Mouse (Mus musculus) ES-Bruce4 (cell line): ENCODE measurements around the gene Il10rb. TPM values are rescaled to one million over a fixed set of nuclear protein-coding genes. Genes with fewer than 3 reads are reported as not detected.
A peak's percentile ranks its signal among the peaks of the same experiment; 100 is the strongest.

Experiments used
- H3K27ac ChIP-seq: 2 replicates; pipeline ENCODE4 v1.5.1; 2012; ENCODE audit warnings: low read length, inconsistent platforms; ENCODE audit not compliant: insufficient read depth
- H3K27me3 ChIP-seq: 2 replicates; pipeline ENCODE4 v1.6.1; 2012; ENCODE audit warnings: mild to moderate bottlenecking, low read length, inconsistent platforms; ENCODE audit not compliant: control insufficient read depth, poor library complexity, insufficient read depth, severe bottlenecking
- H3K36me3 ChIP-seq: 2 replicates; pipeline ENCODE4 v1.6.1; 2012; ENCODE audit warnings: inconsistent platforms, mild to moderate bottlenecking, low read length, moderate library complexity; ENCODE audit not compliant: control insufficient read depth, poor library complexity, insufficient read depth, severe bottlenecking
- H3K4me1 ChIP-seq: one replicate; pipeline ENCODE4 v1.8.1; 2011; ENCODE audit warnings: low read length; ENCODE audit not compliant: control insufficient read depth, insufficient read depth
- H3K4me3 ChIP-seq: 2 replicates; pipeline ENCODE4 v1.5.1; 2011; ENCODE audit warnings: low read depth, mild to moderate bottlenecking, low read length
- H3K9ac ChIP-seq: 2 replicates; pipeline ENCODE4 v1.6.1; 2012; ENCODE audit warnings: low read depth, mild to moderate bottlenecking, inconsistent platforms; ENCODE audit not compliant: poor library complexity, severe bottlenecking
- H3K9me3 ChIP-seq: replicated peaks from 2 replicates; pipeline ENCODE4 v1.6.1; 2012; ENCODE audit warnings: mild to moderate bottlenecking, low read length, inconsistent platforms; ENCODE audit not compliant: control insufficient read depth, poor library complexity, insufficient read depth, severe bottlenecking
- CTCF ChIP-seq: IDR thresholded peaks from one replicate; pipeline ENCODE4 v1.8.1; 2011; ENCODE audit warnings: low read depth, low read length
- EP300 ChIP-seq: IDR thresholded peaks from 2 replicates; pipeline ENCODE4 v1.6.1; 2011; ENCODE audit warnings: low read depth, low read length; ENCODE audit not compliant: insufficient read depth
- POLR2A ChIP-seq: IDR thresholded peaks from one replicate; pipeline ENCODE4 v1.8.1; 2011; ENCODE audit warnings: low read length; ENCODE audit not compliant: insufficient read depth
- polyA plus RNA-seq: library from polyadenylated mRNA; stranded (reverse); fragments of >200 nt; gene quantifications from 2 replicates; pipeline ENCODE4 v1.2.4, GENCODE M21; 2011; ENCODE audit warnings: low read depth; ENCODE audit not compliant: missing spikeins, insufficient read depth, insufficient read length

The Il10rb gene
- polyA plus RNA-seq, 1 experiment = 3.5 TPM

GRCm38 (mm10) chr16:91404187-91404586 is 1.8 kb upstream of the Il10rb start:
- H3K9me3 ChIP-seq = no peaks in the 10 kb centered on the region
- H3K4me3 ChIP-seq = no peak overlapping the region
- no peaks in the 10 kb centered on the region for H3K36me3 ChIP-seq
- no peaks in the 10 kb centered on the region for H3K27me3 ChIP-seq
- H3K9ac ChIP-seq = no peak overlapping the region
- no peak overlapping the region for H3K27ac ChIP-seq
- H3K4me1 ChIP-seq = no peaks in the 10 kb centered on the region
- no peak for TF ChIP-seq EP300
- no peak for TF ChIP-seq CTCF
- TF ChIP-seq POLR2A = no peak

GRCm38 (mm10) chr16:91404828-91405577 is 961 bp upstream of the Il10rb start:
- no peak for TF ChIP-seq POLR2A
- TF ChIP-seq EP300 = no peak
- no peak for TF ChIP-seq CTCF
- Histone ChIP-seq H3K9ac (no peak overlapping the region), H3K27me3 (no peaks in the 10 kb centered on the region), H3K4me3 (no peak overlapping the region), H3K4me1 (no peaks in the 10 kb centered on the region), H3K27ac (no peak overlapping the region), H3K9me3 (no peaks in the 10 kb centered on the region), H3K36me3 (no peaks in the 10 kb centered on the region)

DNA sequence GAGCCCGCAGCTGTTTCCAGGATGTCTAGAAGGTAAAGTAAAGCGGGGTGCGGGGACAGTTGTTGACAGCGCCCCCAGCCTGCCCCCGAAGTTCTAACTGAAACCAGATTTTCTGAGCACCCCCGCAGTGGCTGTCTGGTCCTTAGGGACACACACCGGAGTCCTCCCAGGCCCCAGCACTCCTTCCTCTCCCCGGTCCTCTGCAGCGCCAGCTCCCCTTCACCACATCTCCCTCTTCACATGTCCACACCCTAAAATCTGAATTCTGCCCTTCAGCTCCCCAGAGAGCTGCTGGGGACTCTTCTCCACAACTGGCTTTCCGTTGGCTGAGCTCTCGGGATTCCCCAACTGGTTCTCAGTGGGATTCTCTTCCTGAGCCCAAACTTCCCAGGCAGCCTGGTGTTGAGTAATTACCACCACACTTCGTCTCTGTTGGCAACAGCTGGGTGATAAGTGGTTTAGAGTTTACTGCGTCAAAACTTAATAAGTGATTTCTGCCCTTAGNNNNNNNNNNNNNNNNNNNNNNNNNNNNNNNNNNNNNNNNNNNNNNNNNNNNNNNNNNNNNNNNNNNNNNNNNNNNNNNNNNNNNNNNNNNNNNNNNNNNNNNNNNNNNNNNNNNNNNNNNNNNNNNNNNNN is 739 bp downstream of the Il10rb start:
- H3K4me3 ChIP-seq = peak overlapping the region; percentile 71
- no peaks in the 10 kb centered on the region for H3K4me1 ChIP-seq
- no peaks in the 10 kb centered on the region for H3K9me3 ChIP-seq
- H3K9ac ChIP-seq = peak overlapping the region; percentile 85
- no peaks in the 10 kb centered on the region for H3K27me3 ChIP-seq
- no peak for TF ChIP-seq EP300
- TF ChIP-seq CTCF = no peak
- no peak for TF ChIP-seq POLR2A
- H3K36me3 ChIP-seq = no peaks in the 10 kb centered on the region
- no peak overlapping the region for H3K27ac ChIP-seq

- H3K4me1 ChIP-seq = no peaks in the 10 kb centered on the region
- H3K27ac ChIP-seq = no peak overlapping the region
- TF ChIP-seq POLR2A = no peak
- no peak for TF ChIP-seq CTCF
- no peak for TF ChIP-seq EP300
- H3K27me3 ChIP-seq = no peaks in the 10 kb centered on the region
- no peaks in the 10 kb centered on the region for H3K36me3 ChIP-seq
- H3K4me3 ChIP-seq = no peak overlapping the region
- no peak overlapping the region for H3K9ac ChIP-seq
- H3K9me3 ChIP-seq = no peaks in the 10 kb centered on the region
Observed at GRCm38 (mm10) chr16:91413102-91413844, 7.3 kb downstream of the Il10rb start.

DNA sequence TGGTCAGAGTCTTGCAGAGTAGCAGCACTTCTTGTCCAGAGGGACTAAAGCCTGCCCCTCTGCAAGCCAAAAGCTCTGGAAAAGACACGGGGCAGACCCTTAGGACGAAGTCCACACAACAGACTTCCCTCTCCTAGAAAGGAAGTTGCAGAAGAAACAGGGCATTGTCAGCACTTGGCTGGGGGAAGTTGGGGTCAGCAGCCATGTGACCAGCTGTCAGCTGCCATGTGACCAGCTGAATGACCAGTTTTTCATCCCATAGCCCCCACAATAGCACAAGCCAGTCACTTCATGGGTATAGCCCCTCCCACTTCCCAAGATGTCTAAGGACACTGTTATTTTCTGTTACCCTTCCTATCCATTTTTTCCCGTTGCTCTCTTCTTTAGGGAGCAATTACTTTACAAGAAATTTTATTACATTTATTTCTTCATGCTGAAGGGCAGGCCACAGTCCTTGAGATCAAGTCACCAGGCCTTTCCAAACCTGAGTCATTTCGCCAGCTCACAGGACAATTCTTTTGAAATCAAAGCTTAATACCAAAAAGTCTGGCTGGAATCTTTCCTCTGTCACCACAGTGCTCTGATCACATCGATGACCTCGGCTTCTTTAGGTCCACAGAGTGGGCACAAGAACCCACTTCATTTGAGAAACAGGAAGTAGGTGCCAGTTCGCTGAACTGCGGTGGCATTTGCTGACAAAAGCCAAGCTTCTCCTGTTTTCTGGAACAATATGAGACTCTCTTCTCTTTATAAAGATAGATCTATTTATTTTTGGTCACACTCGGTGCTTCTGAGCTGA is 9.6 kb downstream of the Il10rb start:
- Histone ChIP-seq H3K27me3 (no peaks in the 10 kb centered on the region), H3K36me3 (no peaks in the 10 kb centered on the region), H3K4me1 (no peaks in the 10 kb centered on the region), H3K9me3 (no peaks in the 10 kb centered on the region), H3K27ac (no peak overlapping the region), H3K9ac (no peak overlapping the region), H3K4me3 (no peak overlapping the region)
- TF ChIP-seq CTCF (no peak), EP300 (no peak), POLR2A (no peak)

DNA sequence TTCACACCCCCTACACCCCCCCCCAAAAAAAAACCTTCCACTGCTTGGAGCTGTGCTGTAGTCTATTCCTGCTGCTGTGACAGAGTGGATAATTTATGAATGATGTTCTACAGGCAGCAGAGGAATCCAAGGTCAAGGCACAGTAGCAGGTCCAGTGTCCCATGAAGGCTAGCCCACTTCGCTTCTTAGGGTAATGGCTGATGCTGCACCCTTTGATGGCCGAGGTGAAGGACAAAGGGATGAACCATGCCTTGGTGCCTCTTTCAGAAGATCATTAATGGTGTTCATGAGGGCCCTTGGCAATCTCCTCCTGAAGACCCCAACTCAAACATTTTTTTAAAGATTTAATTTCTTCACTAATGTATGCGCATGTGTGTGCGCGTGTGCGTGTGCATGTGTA is 10.4 kb downstream of the Il10rb start:
- Histone ChIP-seq H3K9me3 (no peaks in the 10 kb centered on the region), H3K27ac (no peak overlapping the region), H3K4me3 (no peak overlapping the region), H3K9ac (no peak overlapping the region), H3K36me3 (no peaks in the 10 kb centered on the region), H3K27me3 (no peaks in the 10 kb centered on the region), H3K4me1 (no peaks in the 10 kb centered on the region)
- TF ChIP-seq CTCF = no peak
